Mouse (Mus musculus) c-Kit-positive CD71-positive TER-119-negative erythroid progenitor cells, embryonic 14.5 days (primary cell): ENCODE results near the gene Olfr1312.
"Not testable (repeated sequence)": the region's sequence is repeated elsewhere in the genome, so short reads cannot be mapped to it uniquely, and the experiment has no call there.

Experiments used
- DNase-seq: peaks from one replicate; pipeline ENCODE4 v3.0.0-alpha.2; 2013; ENCODE audit warnings: low read depth

Olfr1312 gene

GRCm38 (mm10) chr2:112050138-112050537 is at the start of gene Olfr1312:
Gene Olfr1312 (minus strand): TSS chr2:112050238.
- DNase-seq: no peak

GRCm38 (mm10) chr2:112096681-112097080 is 46.6 kb upstream of the Olfr1312 start, which contains the start of gene Olfr1314:
Gene Olfr1314 (minus strand): TSS chr2:112096781.
- no peak for DNase-seq

GRCm38 (mm10) chr2:112077743-112078142 is 27.7 kb upstream of the Olfr1312 start, which contains the start of gene Olfr1313:
Gene Olfr1313 (minus strand): TSS chr2:112077843.
- DNase-seq: no peak

- not testable (repeated sequence) for DNase-seq
Observed at GRCm38 (mm10) chr2:112026971-112027370, 23.1 kb downstream of the Olfr1312 start.

- no peak for DNase-seq
Observed at GRCm38 (mm10) chr2:112024312-112024711, 25.7 kb downstream of the Olfr1312 start, which contains the start of gene Olfr1311. Gene Olfr1311 (minus strand): TSS chr2:112024412.

GRCm38 (mm10) chr2:112014900-112015299 is 35.1 kb downstream of the Olfr1312 start:
- no peak for DNase-seq

- no peak for DNase-seq
Observed at GRCm38 (mm10) chr2:112012608-112013007, 37.4 kb downstream of the Olfr1312 start, which contains the start of gene Olfr1310. Gene Olfr1310 (minus strand): TSS chr2:112012708.

GRCm38 (mm10) chr2:111990181-111990580 is 59.9 kb downstream of the Olfr1312 start, which contains the start of gene Olfr1309:
Gene Olfr1309 (minus strand): TSS chr2:111990281.
- no peak for DNase-seq
